Mouse (Mus musculus) spleen, adult 2 months (tissue): ENCODE results near the gene Zfand3. TPM values are rescaled to one million over a fixed set of nuclear protein-coding genes. Genes with fewer than 3 reads are reported as not detected.

Source experiments
- DNase-seq, 2 experiments: peaks; one replicate each; pipeline versions ENCODE4 v3.0.0 to v3.0.0-alpha.2; 2012 to 2021; ENCODE audit warnings: low spot score in 2 of 2, low read depth in 1 of 2
- H3K27ac ChIP-seq: fragments of 200-500 bp; 2 replicates; pipeline ENCODE4 v1.5.1; 2012; ENCODE audit warnings: low read length, inconsistent platforms; ENCODE audit not compliant: insufficient read depth
- H3K27me3 ChIP-seq: fragments of 200-500 bp; 2 replicates; pipeline ENCODE4 v1.6.1; 2012; ENCODE audit warnings: mild to moderate bottlenecking, moderate library complexity, low read length, inconsistent platforms; ENCODE audit not compliant: control insufficient read depth, insufficient read depth
- H3K36me3 ChIP-seq: fragments of 200-500 bp; 2 replicates; pipeline ENCODE4 v1.6.1; 2012; ENCODE audit warnings: mild to moderate bottlenecking, low read length, inconsistent platforms; ENCODE audit not compliant: control insufficient read depth, insufficient read depth
- H3K4me1 ChIP-seq: fragments of 200-500 bp; 2 replicates; pipeline ENCODE4 v1.6.1; 2011; ENCODE audit warnings: inconsistent platforms; ENCODE audit not compliant: control insufficient read depth, insufficient read depth, insufficient read length
- H3K4me3 ChIP-seq: fragments of 200-500 bp; 2 replicates; pipeline ENCODE4 v1.5.1; 2011; ENCODE audit warnings: mild to moderate bottlenecking, inconsistent platforms; ENCODE audit not compliant: insufficient read depth, insufficient read length; ENCODE audit errors: extremely low read depth
- CTCF ChIP-seq: fragments of 200-500 bp; IDR thresholded peaks from 2 replicates; pipeline ENCODE4 v1.5.1; 2011; ENCODE audit warnings: mild to moderate bottlenecking, inconsistent platforms; ENCODE audit not compliant: insufficient read depth, insufficient read length, insufficient replicate concordance; ENCODE audit errors: extremely low read depth
- POLR2A ChIP-seq: fragments of 200-500 bp; IDR thresholded peaks from 2 replicates; pipeline ENCODE4 v1.6.1; 2011; ENCODE audit warnings: low read depth, low read length, inconsistent platforms
- WGBS: fragments of 180-500 bp; shearing (Covaris S2); methylation state at CpG from one replicate; pipeline ENCODE4 v1.1.7; 2018; 5-methylcytosine and 5-hydroxymethylcytosine counted together
- polyA plus RNA-seq: library from polyadenylated mRNA; depleted of rRNA; stranded (reverse); fragments of >200 nt; gene quantifications from 2 replicates; pipeline ENCODE4 v1.2.3, GENCODE M21; 2012

Gene Zfand3
- polyA plus RNA-seq, 1 experiment = 50.5 TPM

DNA sequence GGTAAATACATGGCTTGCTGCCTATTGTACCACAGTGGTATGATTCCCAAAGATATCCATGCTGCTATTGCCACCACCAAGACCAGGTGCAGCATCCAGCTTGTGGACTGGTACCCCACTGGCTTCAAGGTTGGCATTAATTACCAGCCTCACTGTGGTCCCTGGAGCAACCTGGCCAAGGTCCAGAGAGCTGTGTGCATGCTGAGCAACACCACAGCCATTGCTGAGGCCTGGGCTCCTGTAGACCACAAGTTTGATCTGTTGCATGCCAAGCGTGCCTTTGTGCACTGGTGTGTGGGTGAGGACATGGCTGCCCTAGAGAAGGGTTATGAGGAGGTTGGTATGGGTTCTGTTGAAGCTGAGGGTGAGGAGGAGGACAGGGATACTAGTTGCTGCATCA is 173.9 kb downstream of the Zfand3 start:
- WGBS = 86% methylated on average over 1 of the region's 1 CpGs
- H3K4me3 ChIP-seq = no peak overlapping the region
- no peaks in the 10 kb centered on the region for H3K27me3 ChIP-seq
- H3K36me3 ChIP-seq = peaks cover 1% of the 10 kb centered on the region; the same call in 1 of the 2 replicates
- no peak for DNase-seq
- H3K27ac ChIP-seq = no peak overlapping the region
- TF ChIP-seq POLR2A = no peak
- TF ChIP-seq CTCF = no peak
- H3K4me1 ChIP-seq = no peaks in the 10 kb centered on the region; the same call in 1 of the 2 replicates

DNA sequence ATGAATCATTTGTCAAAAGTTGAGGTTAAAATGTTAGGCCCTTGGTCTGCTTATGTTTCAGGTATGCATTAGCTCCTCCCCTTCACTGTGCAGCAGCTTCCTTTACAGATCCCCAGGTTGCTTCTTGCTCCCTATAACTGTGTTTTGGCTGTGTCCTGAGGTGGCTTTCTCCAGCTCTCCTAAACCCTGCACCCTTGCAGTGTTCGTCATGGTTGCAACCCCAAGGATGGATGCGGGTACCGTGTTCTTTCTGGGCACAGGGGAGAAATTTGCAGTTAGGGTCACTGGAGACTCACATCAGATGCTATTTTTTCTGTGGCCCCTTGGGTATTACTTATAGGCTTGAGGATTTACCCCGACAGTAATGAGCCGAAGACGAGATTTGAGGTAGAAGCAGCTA is 175.7 kb downstream of the Zfand3 start:
- no peak for TF ChIP-seq CTCF
- TF ChIP-seq POLR2A = no peak
- no peaks in the 10 kb centered on the region; the same call in 1 of the 2 replicates for H3K4me1 ChIP-seq
- no peaks in the 10 kb centered on the region for H3K27me3 ChIP-seq
- H3K27ac ChIP-seq = no peak overlapping the region
- no peak overlapping the region for H3K4me3 ChIP-seq
- no peak for DNase-seq
- peaks cover 1% of the 10 kb centered on the region; the same call in 1 of the 2 replicates for H3K36me3 ChIP-seq
- 95% methylated on average over 6 of the region's 6 CpGs for WGBS

DNA sequence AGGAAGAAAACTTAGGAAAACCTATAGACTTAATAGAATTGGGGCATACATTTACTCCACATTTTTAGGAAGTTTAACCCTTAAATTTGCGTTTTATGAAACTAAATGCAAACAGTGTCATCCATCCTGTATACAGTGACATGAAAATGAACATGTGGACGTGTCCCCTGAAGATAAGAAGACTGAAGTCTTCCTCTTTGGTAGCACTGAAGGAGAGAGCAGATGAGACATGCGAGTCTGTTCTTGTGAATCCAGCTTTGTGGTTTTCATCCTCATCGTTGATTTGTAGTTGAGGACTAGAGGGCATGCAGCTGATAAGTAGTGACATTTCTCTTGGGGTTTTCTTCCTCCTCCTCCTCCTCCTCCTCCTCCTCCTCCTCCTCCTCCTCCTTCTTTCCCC is 177.0 kb downstream of the Zfand3 start:
- DNase-seq = no peak
- 63% methylated on average over 4 of the region's 4 CpGs for WGBS
- peaks cover 1% of the 10 kb centered on the region; the same call in 1 of the 2 replicates for H3K36me3 ChIP-seq
- H3K4me1 ChIP-seq = no peaks in the 10 kb centered on the region; the same call in 1 of the 2 replicates
- H3K27me3 ChIP-seq = no peaks in the 10 kb centered on the region
- TF ChIP-seq CTCF = no peak
- no peak for TF ChIP-seq POLR2A
- H3K4me3 ChIP-seq = no peak overlapping the region
- no peak overlapping the region for H3K27ac ChIP-seq

DNA sequence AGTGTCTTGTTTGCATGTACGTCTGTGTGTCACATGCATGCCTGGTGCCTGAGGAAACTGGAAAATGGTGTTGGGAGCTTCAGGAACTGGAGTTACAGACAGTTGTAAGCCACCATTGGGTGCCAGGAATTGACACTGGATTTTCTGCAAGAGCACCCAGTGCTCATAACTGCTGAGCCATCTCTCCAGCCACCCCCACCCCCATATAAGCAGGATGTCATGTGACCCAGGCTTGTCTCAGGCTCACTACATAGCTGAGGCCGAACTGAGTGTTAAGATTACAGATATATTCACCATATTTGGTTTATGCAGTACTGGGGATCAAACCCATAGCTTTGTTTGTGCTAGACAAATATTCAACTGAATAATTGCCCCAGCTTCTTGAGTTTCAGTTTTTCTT is 177.5 kb downstream of the Zfand3 start:
- peaks cover 1% of the 10 kb centered on the region; the same call in 1 of the 2 replicates for H3K36me3 ChIP-seq
- DNase-seq = no peak
- no peaks in the 10 kb centered on the region; the same call in 1 of the 2 replicates for H3K4me1 ChIP-seq
- TF ChIP-seq CTCF = no peak
- TF ChIP-seq POLR2A = no peak
- H3K27ac ChIP-seq = no peak overlapping the region
- WGBS = 79% methylated on average over 2 of the region's 2 CpGs
- no peaks in the 10 kb centered on the region for H3K27me3 ChIP-seq
- H3K4me3 ChIP-seq = no peak overlapping the region

DNA sequence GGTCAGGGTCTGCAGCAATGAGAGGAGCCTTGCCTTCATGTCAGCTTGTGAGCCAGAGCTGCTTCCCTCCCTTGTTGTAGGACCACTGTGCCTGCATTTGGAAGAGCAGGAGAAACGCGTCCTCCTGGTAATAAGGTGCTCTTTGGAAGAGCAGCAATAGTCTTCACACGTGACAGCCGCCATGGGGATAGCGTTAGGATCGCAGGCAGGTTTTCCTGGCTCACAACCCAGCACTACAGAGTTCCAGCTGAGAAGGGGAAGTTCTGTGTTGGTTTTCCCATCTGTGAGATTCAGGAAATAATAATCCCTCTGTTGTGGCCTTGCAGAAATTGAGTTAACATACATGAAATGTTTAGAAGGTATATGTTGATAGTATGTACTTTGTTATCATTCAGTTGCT is 179.0 kb downstream of the Zfand3 start:
- TF ChIP-seq CTCF = no peak
- no peak for TF ChIP-seq POLR2A
- no peak overlapping the region for H3K27ac ChIP-seq
- 95% methylated on average over 6 of the region's 6 CpGs for WGBS
- DNase-seq = no peak
- no peaks in the 10 kb centered on the region for H3K36me3 ChIP-seq
- H3K27me3 ChIP-seq = no peaks in the 10 kb centered on the region
- H3K4me1 ChIP-seq = no peaks in the 10 kb centered on the region; the same call in 1 of the 2 replicates
- H3K4me3 ChIP-seq = no peak overlapping the region

DNA sequence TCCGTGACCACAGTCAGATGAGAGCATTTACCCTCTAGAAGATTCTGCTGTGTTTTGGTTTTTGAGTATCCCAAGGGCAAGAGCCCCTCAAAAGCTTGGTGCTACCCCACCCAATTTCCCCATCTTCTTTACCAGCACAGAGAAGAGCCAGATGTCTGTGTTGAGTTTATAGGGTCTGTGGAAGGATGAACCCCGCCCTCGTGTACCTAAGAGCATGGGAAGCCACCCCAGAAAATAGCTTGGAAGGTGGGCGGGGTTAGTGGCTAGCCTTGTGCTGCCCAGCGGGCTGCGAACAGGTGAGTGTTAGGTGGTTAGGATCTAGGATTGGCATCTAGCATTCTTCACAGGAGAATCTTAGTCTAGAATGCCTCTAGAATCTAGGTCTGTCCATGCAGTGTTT is 182.6 kb downstream of the Zfand3 start:
- Histone ChIP-seq H3K36me3 (no peaks in the 10 kb centered on the region), H3K4me1 (no peaks in the 10 kb centered on the region), H3K27me3 (no peaks in the 10 kb centered on the region), H3K4me3 (no peak overlapping the region), H3K27ac (no peak overlapping the region)
- no peak for DNase-seq
- TF ChIP-seq CTCF = no peak
- TF ChIP-seq POLR2A = no peak
- WGBS = 90% methylated on average over 6 of the region's 6 CpGs

DNA sequence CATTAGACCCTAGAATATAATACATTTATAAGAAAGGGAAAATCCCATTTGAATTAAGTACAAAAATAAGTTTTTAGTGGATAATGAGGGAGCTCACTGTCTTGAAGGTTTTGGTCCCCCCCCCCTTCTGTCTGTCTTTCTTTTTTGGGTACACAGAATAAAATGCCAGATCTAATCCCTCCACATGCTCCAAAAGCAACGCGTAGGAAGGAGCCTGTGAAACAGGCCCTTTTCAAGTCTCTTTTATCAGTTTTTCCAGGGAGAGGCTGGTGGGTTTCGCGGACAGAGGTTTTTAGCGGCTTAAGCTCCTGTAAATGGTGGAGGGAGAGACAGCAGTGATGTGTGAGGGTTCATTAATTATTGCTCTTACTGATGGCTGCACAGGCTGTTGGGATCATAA is 183.0 kb downstream of the Zfand3 start:
- no peak overlapping the region for H3K27ac ChIP-seq
- WGBS = 94% methylated on average over 5 of the region's 5 CpGs
- peaks cover 2% of the 10 kb centered on the region; the same call in 1 of the 2 replicates for H3K36me3 ChIP-seq
- no peak overlapping the region for H3K4me3 ChIP-seq
- TF ChIP-seq CTCF (no peak), POLR2A (no peak)
- H3K4me1 ChIP-seq = no peaks in the 10 kb centered on the region
- no peak for DNase-seq
- H3K27me3 ChIP-seq = no peaks in the 10 kb centered on the region
